18 mouse cellular contexts compared by ENCODE assay signal in genomic region chr1:59444127-59444660, GRCm38 (mm10).
"Had no signal": no experiment of that assay in that cellular context is flagged by ENCODE, and none has a peak within 500 bp of the region (broad histone marks: within the 10 kb centered on the region; RNA-seq: fewer than 3 reads in every experiment).

No protein-coding gene starts in this region.

- H3K9me3 ChIP-seq: limb, embryonic 15.5 days; liver, embryonic 13.5 days; lung, embryonic 15.5 days; midbrain, embryonic 15.5 days; neural tube, embryonic 13.5 days had no signal

- DNase-seq: kidney, postnatal 36 days; layer of hippocampus, adult 9-11 months; layer of hippocampus, postnatal 36 days; liver, embryonic 13.5 days; liver, postnatal 0 days; lung, postnatal 14 days; right cerebral cortex, adult 18-20 months; right cerebral cortex, postnatal 25 days; thymus, postnatal 14 days had no signal

- H3K4me1 ChIP-seq: megakaryocyte, embryonic 14.5 days had no signal

- H3K4me2 ChIP-seq: limb, embryonic 15.5 days; liver, embryonic 13.5 days; lung, embryonic 15.5 days; midbrain, embryonic 11.5 days; midbrain, embryonic 15.5 days; neural tube, embryonic 13.5 days had no signal

- ATAC-seq: liver, postnatal 0 days; midbrain, embryonic 15.5 days had no signal

- H3K27me3 ChIP-seq: limb, embryonic 15.5 days; liver, embryonic 13.5 days; lung, embryonic 15.5 days; midbrain, embryonic 15.5 days; neural tube, embryonic 13.5 days had no signal

- H3K36me3 ChIP-seq: limb, embryonic 15.5 days; liver, embryonic 13.5 days; lung, embryonic 15.5 days; midbrain, embryonic 15.5 days; neural tube, embryonic 13.5 days had no signal

- H3K4me3 ChIP-seq: limb, embryonic 15.5 days; liver, embryonic 13.5 days; lung, embryonic 15.5 days; megakaryocyte, embryonic 14.5 days; midbrain, embryonic 15.5 days; neural tube, embryonic 13.5 days had no signal

- H3K27ac ChIP-seq: kidney, postnatal 0 days; limb, embryonic 15.5 days; liver, embryonic 13.5 days; lung, embryonic 15.5 days; macrophage; midbrain, embryonic 15.5 days; neural tube, embryonic 13.5 days; stomach, postnatal 0 days had no signal

- H3K9ac ChIP-seq: limb, embryonic 15.5 days; liver, embryonic 13.5 days; liver, postnatal 0 days; lung, embryonic 15.5 days; midbrain, embryonic 15.5 days; neural tube, embryonic 13.5 days had no signal
